Mouse (Mus musculus) forebrain, postnatal 0 days (tissue): ENCODE results near the gene Gm17334. TPM values are rescaled to one million over a fixed set of nuclear protein-coding genes. Genes with fewer than 3 reads are reported as not detected.

Experiments
- ATAC-seq: fragments of 200-750 bp; cut with Nextera tagmentation; 2 replicates; pipeline ENCODE4 v1.8.0; 2017; ENCODE audit warnings: mild to moderate bottlenecking, moderate library complexity
- DNase-seq: peaks from one replicate; pipeline ENCODE4 v3.0.0-alpha.2; 2015
- H3K27ac ChIP-seq: fragments of 300-500 bp; sonication (generic); 2 replicates; pipeline ENCODE4 v1.5.1; 2014; ENCODE audit warnings: low read depth, mild to moderate bottlenecking, antibody characterized with exemption, low read length, moderate library complexity, mixed read lengths
- H3K27me3 ChIP-seq: fragments of 300-500 bp; sonication (generic); 2 replicates; pipeline ENCODE4 v1.6.1; 2014; ENCODE audit warnings: mild to moderate bottlenecking, low read length, mixed read lengths; ENCODE audit not compliant: insufficient read depth
- H3K36me3 ChIP-seq: fragments of 300-500 bp; sonication (generic); 2 replicates; pipeline ENCODE4 v1.6.1; 2014; ENCODE audit warnings: mild to moderate bottlenecking, moderate library complexity; ENCODE audit not compliant: insufficient read depth
- H3K4me1 ChIP-seq: fragments of 300-500 bp; sonication (generic); 2 replicates; pipeline ENCODE4 v1.6.1; 2014; ENCODE audit warnings: antibody characterized with exemption; ENCODE audit not compliant: insufficient read depth
- H3K4me2 ChIP-seq: fragments of 300-500 bp; sonication (generic); 2 replicates; pipeline ENCODE4 v1.6.1; 2014; ENCODE audit warnings: low read depth, mild to moderate bottlenecking, moderate library complexity
- H3K4me3 ChIP-seq: fragments of 300-500 bp; sonication (generic); 2 replicates; pipeline ENCODE4 v1.5.1; 2014; ENCODE audit warnings: low read depth, low read length, mixed read lengths
- H3K9ac ChIP-seq: fragments of 300-500 bp; sonication (generic); 2 replicates; pipeline ENCODE4 v1.6.1; 2014; ENCODE audit warnings: mild to moderate bottlenecking
- H3K9me3 ChIP-seq: fragments of 300-500 bp; sonication (generic); 2 replicates; pipeline ENCODE4 v1.6.1; 2016; ENCODE audit warnings: low read length
- CTCF ChIP-seq: sonication (generic); IDR thresholded peaks from 2 replicates; pipeline ENCODE4 v1.5.1; 2016; ENCODE audit warnings: antibody characterized with exemption, control low read depth, low read depth
- WGBS: fragments of 180-500 bp; shearing (Covaris S2); extraction: QIAGEN DNeasy Blood & Tissue Kit; methylation state at CpG from one replicate; pipeline ENCODE4 v1.1.7; 2014; 5-methylcytosine and 5-hydroxymethylcytosine counted together
- polyA plus RNA-seq: library from polyadenylated mRNA; unstranded; fragments of >200 nt; fragmentation: Nextera tagmentation; extraction: Ambion mirVana; gene quantifications from 2 replicates; pipeline ENCODE4 v1.2.1, GENCODE M21; 2015
- total RNA-seq: library from RNA; depleted of rRNA; stranded (reverse); fragments of >200 nt; gene quantifications from 2 replicates; pipeline ENCODE4 v1.2.3, GENCODE M21; 2014

Gm17334 gene
- total and polyA plus RNA-seq, 2 experiments from 2014 or later: 1.5 TPM; not detected in 1

DNA sequence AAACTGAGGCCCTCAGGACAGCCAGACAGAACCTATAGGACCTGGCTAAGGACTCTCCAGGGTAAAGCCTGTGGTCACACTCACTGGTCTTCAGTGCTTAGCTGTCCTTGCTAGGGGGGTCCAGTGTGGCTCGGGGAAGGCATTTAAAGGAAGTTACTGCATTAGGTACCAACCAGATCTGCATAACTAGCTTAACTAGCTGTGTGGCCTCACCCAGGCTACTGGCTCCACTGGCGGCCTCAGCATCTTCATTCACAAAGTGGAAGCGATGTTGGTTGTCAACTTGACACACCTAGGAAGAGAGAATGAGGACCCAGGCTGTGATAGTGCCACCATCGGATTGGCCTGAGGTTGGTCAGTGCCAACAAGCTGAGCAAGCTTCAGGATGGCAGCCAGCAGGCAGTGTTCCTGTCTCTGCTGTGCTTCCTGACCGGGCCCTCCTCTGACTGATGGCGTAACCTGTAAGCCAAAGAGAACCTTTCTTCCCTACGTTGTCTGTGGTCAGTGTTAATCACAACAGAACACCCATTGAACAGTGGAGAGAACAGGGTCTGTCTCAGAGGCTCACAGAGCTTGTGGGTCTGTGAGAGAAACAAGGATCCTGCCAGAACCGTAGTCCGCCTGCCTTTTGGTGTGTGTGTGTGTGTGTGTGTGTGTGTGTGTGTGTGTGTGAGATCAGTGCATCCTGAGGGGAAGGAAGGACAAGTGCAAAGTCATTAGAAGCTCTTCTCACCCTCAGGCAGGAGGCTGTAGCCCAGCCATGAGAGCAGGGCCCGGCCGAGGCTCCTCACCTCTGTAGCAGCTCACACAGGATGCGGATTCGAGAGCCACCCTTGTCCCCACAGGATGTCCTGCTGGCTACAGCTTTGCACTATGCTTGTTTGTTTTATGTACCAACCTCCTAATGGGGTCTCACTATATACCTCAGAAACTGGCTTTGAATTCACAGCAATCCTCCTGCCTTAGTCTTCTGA lies 13.4 kb upstream of the Gm17334 start:
- no peak for DNase-seq
- Histone ChIP-seq H3K36me3 (no peaks in the 10 kb centered on the region), H3K27me3 (no peaks in the 10 kb centered on the region), H3K4me2 (no peak overlapping the region), H3K4me3 (no peak overlapping the region), H3K4me1 (no peaks in the 10 kb centered on the region), H3K9me3 (no peaks in the 10 kb centered on the region), H3K9ac (no peak overlapping the region), H3K27ac (no peak overlapping the region)
- no peak for ATAC-seq
- 84% methylated on average over 13 of the region's 13 CpGs for WGBS
- no peak for TF ChIP-seq CTCF

DNA sequence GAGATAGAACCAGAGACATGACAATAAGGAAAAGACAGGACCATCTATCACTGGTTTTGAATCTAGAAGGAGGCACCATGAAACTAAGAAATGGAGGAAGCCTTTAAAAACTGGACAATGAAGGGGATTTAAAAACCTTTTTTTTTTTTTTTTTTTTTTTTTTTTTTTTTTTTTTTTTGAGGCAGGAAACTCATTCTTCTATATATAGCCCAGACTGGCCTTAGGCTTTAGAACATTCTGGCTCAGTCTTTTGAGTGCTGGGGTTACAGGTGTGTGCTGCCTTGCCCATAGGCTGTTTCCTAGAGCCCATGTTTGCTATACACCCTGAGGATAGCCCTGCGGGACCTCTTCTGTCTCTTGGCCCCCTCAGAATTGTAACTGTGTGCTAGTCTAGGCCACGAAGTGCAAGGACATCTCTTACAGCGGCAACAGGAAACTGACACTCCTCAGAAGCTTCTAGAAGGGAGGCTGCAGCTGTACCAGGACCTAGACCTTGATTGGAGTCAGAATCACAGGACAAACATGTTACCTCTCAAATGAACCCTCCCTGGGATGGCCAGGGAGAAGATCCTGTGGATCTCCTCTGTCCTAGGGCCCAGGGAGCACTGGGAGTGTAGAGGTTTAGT lies 12.4 kb upstream of the Gm17334 start:
- Histone ChIP-seq H3K9me3 (no peaks in the 10 kb centered on the region), H3K27me3 (no peaks in the 10 kb centered on the region), H3K27ac (no peak overlapping the region), H3K4me3 (no peak overlapping the region), H3K9ac (no peak overlapping the region), H3K4me1 (no peaks in the 10 kb centered on the region), H3K4me2 (no peak overlapping the region), H3K36me3 (no peaks in the 10 kb centered on the region)
- no peak for DNase-seq
- TF ChIP-seq CTCF: no peak
- WGBS: 88% methylated on average over 3 of the region's 3 CpGs
- no peak for ATAC-seq

DNA sequence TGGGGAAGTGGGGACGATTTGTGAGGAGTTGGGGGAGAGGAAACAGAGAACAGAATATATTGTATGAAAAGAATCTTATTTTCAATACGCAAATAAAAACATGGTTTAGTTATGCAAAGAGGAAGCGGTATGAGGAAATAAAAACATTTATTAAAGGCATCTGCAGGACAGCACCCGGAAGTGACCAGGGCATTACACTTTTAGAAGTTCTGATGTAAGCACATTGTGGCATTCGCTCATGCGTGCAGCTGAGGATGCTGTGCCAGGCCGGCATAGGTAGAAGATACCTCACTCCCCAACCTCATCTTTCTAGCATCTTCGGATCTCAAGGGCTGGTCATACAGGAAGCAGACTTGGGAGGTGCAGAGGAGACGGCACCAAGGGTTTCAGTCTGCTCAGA lies 10.3 kb upstream of the Gm17334 start:
- ATAC-seq (no peak), DNase-seq (no peak)
- 89% methylated on average over 9 of the region's 9 CpGs for whole genome bisulfite sequencing
- no peaks in the 10 kb centered on the region for H3K4me1 ChIP-seq
- no peak overlapping the region for H3K27ac ChIP-seq
- no peaks in the 10 kb centered on the region for H3K27me3 ChIP-seq
- no peak for TF ChIP-seq CTCF
- H3K9me3 ChIP-seq: no peaks in the 10 kb centered on the region
- H3K36me3 ChIP-seq: no peaks in the 10 kb centered on the region
- H3K4me2 ChIP-seq: no peak overlapping the region
- H3K4me3 ChIP-seq: no peak overlapping the region
- no peak overlapping the region for H3K9ac ChIP-seq

DNA sequence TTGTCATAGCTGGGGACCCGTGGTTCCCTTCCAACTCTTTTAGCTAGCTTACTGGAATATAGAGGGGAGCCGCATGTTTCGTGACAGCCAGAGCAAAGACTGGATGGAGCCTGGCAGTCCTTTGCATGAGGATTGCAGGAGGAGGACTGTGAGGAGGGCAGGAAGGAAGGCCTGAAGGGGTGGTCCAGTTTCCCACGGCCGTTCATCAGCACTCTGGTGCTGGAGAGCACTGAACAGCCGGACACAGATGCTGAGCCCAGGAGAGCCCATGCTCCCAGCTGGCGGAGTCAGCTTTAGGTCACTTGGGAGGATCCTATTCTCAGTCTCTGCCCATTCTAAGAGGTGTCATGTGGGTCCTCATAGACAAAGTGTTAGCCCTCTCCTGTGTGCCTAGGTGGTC lies 9.0 kb upstream of the Gm17334 start:
- Histone ChIP-seq H3K9ac (no peak overlapping the region), H3K27ac (no peak overlapping the region), H3K4me3 (no peak overlapping the region), H3K27me3 (no peaks in the 10 kb centered on the region), H3K9me3 (no peaks in the 10 kb centered on the region), H3K4me2 (no peak overlapping the region), H3K36me3 (no peaks in the 10 kb centered on the region), H3K4me1 (no peaks in the 10 kb centered on the region)
- WGBS: 93% methylated on average over 7 of the region's 7 CpGs
- TF ChIP-seq CTCF: no peak
- DNase-seq (no peak), ATAC-seq (no peak)

DNA sequence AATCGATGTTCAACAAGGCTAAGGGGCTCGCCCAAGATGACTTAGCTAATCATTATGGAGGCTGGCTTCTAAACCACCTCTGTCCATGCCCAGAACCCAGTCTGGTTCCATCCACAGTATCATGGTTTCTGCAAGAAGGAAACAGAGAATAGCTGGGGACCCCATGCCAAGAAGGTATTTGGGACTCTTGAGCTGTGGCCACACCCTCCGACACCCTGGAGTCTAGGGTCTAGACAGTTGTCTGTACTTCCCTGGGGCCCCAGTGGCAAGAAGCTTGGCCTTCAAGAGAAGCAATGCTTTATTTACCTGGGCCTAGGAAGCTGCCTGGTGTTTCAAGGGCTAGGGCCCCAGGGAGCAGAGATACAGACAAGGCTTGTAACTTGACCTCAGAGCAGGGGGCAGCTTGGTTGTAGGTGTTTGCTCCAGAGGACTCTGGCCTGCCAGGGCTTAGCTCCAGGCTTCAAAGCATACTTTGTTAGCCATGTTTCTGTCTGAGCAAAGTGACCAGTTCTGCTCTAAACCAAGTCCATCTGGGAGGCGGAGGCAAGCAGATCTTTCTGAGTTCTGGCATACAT lies 8.3 kb upstream of the Gm17334 start:
- H3K4me2 ChIP-seq: no peak overlapping the region
- no peak for TF ChIP-seq CTCF
- WGBS: 89% methylated on average over 4 of the region's 4 CpGs
- no peaks in the 10 kb centered on the region for H3K36me3 ChIP-seq
- no peak overlapping the region for H3K27ac ChIP-seq
- DNase-seq: no peak
- H3K4me1 ChIP-seq: no peaks in the 10 kb centered on the region
- no peak overlapping the region for H3K4me3 ChIP-seq
- H3K9me3 ChIP-seq: no peaks in the 10 kb centered on the region
- no peaks in the 10 kb centered on the region for H3K27me3 ChIP-seq
- no peak for ATAC-seq
- no peak overlapping the region for H3K9ac ChIP-seq

DNA sequence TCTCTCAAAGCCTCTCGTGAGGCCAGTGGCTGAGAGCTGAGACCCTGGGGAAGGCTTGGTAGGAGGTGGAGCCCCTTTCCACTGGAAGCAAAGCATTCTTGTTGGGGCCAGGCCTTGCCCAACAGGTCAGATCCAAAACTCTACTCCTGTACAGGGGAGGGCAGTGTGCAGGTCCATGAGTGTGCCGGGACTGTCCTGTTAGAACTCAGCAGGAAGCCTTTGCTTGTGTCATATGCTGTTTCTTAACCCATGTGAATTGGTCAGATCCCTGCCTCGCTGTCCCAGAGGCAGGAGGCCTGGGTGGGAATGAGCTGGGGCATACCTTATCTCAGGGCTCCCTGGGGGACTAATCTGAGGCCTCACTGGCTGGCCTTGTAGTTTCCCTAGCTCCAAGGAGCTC lies 7.3 kb upstream of the Gm17334 start:
- ATAC-seq (no peak), DNase-seq (no peak)
- no peak for TF ChIP-seq CTCF
- 64% methylated on average over 3 of the region's 3 CpGs for WGBS
- no peak overlapping the region for H3K9ac ChIP-seq
- H3K36me3 ChIP-seq: no peaks in the 10 kb centered on the region
- no peaks in the 10 kb centered on the region for H3K9me3 ChIP-seq
- no peak overlapping the region for H3K4me3 ChIP-seq
- no peaks in the 10 kb centered on the region for H3K27me3 ChIP-seq
- H3K4me1 ChIP-seq: no peaks in the 10 kb centered on the region
- no peak overlapping the region for H3K27ac ChIP-seq
- no peak overlapping the region for H3K4me2 ChIP-seq

DNA sequence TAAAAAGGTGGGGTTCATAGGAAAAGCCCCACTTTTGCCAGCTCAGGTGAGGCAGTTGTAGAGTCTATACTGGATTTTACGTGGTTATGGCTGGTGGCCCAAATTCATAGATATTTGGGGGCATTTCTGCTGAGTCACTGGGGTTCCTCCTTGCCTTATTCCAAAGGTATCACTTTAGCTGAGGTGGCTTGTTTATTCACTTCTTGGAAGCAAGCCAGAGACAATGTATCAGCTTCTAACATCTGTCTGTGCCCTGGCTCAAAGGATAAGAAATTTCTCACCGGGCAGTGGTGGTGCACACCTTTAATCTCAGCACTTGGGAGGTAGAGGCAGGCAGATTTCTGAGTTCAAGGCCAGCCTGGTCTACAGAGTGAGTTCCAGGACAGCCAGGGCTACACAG lies 6.8 kb upstream of the Gm17334 start:
- H3K4me1 ChIP-seq: no peaks in the 10 kb centered on the region
- TF ChIP-seq CTCF: no peak
- H3K9ac ChIP-seq: no peak overlapping the region
- 91% methylated on average over 2 of the region's 2 CpGs for WGBS
- H3K36me3 ChIP-seq: no peaks in the 10 kb centered on the region
- no peaks in the 10 kb centered on the region for H3K9me3 ChIP-seq
- H3K4me2 ChIP-seq: no peak overlapping the region
- no peak overlapping the region for H3K4me3 ChIP-seq
- DNase-seq: no peak
- H3K27me3 ChIP-seq: no peaks in the 10 kb centered on the region
- ATAC-seq: no peak
- H3K27ac ChIP-seq: no peak overlapping the region
